Mouse (Mus musculus) ES-CJ7 (cell line): ENCODE measurements at regions not wholly inside any gene's neighbourhood (a gene's known extent, or its start where the extent isn't known, plus 50 kb on each side); places are given as distances from the start of the nearest gene placed in this dataset.
"Not testable (repeated sequence)": the region's sequence is repeated elsewhere in the genome, so short reads cannot be mapped to it uniquely, and the experiment has no call there.

Source experiments
- DNase-seq: peaks from one replicate; pipeline ENCODE4 v3.0.0; 2011; ENCODE audit warnings: low read depth, low spot score

DNA sequence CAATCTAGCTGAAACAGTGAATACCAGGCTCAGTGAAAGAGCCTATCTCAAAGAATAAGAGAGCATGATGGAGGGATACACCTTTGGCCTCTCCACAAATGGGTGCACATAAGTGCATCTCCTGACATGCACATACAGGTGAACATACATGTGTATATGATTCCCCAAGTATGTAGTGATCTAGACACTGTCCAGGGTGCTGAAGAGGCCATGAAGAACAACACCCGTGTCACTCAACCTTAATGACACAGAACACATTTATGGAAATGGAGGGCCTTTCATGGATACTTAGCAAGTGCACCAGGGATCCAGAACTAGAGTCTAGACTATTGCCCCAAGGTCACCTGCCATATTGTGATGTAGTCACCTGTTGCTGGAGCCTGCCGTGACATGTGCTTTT, 56.9 kb downstream of the Spata19 start:
- DNase-seq = no peak

DNA sequence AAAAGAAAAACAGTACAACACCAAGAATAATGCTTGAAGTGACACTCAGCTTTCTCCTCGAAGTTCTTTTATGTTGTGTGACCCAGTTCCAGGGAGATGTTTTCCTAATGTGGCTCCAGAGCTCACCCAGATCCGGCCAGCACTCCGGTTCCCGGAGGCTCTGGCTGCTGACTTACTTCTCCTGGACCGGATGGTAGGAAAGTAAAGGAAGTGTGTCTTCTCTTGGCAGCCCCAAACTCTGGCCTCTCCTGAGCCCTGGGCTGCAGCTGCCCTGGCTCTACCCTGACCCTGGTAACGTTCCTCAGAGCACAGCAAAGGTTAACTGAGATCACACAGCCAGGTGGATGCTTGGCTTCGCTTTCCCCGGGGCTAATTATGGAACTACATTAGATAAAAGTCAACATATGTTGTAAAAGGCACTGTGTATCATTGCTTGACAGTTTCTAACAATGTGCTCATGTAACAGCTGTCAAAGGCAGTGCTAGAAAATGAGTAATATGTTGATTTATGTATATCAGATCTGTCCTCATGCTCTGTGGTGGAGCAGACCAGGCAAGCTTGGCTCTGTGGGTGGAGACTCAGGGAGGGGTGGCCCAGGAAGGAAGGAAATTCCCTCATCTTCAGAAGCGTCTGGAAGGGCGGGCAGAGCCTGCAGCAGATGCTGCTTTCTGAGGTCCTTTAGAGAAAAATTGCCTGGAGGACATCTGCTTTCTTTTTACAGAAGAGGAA, 57.5 kb downstream of the Spata19 start:
- DNase-seq = no peak

DNA sequence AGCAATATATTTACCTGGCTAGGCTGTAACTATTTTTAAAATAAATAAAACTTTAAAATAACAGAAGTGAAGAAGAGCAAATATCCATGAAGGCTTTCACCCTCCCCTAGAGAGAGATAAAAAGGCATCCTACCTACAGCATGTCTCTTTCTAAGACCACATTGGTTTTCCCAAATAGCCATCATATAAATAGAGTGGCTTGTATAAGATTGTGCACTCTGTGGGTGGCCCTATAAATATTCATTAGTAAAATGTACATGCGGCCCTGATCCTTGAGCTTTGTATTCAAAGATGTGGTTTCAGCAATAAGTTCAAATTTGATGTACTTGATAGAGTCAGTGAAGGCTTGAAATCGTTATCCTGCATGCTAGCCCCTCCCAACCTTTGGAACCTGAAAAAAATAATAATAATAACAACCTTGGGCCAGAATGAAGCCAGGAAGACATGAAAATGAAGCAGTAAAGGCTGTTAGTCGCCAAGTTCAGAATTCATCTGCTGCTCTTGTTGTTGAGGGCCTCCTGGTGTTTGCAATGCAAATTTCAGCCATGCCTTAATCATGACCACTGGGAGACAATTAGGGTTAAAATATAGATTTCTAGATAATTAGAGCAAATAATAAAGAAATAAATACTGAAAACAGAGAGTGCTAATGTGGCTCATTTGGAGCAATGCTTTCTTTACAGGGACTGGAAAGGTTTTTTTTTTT, 61.9 kb downstream of the Spata19 start:
- no peak for DNase-seq

DNA sequence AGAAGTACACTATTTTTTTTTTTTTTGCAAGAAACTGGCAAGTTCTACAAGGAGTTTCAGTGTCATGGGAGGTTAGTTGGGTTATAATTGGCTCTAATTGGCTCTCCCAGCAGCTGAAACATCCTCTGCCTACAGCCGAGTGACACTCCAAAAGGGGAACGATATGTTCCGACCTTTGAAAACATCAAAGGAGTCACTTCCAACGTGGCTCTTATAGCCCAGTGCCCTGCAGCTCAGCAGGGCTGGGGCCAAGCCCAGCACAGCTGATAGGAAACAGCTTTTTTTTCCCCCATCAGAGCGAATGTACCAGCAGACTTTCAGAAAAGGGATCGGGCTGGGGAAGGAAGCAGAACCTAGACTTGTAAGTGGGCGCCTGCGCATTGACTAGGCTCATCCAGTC, 64.4 kb downstream of the Spata19 start:
- DNase-seq = no peak

DNA sequence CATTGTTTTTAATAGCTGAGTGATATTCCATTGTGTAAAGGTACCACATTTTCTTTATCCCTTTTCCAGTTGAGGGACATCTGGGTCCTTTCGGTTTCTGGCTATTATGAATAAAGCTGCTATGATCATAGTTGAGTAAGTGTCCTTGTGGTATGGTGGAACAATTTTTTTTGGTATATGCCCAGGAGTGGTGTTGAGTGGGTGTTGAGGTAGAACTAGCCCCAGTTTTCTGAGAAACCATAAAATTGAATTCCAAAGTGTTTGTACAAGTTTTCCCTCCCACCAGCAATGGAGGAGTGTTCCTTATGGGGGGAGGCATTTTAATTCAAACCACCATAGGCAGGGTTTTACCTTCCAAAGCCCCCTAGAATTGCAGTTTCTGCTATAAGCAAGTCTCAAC, 67.4 kb downstream of the Spata19 start:
- DNase-seq = no peak

DNA sequence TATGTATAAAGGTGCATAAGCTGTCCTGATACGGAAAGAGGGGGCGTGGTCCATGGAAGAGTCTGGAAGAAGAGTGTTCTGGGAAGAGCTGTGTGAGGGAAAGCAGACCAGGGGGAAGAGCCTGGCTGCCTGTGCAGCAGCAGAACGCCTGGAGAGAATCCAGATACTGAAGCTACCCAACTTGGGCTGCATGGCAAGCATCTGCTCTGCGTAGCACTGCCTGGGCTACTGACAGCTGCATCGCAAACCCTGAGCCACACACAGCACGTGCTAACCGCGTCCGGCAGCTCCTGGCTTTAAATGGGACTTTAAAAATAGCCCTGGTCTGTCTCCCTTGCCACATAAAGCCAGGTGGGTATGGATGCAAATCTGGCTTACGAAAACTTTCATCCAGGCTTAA, 78.9 kb downstream of the Spata19 start:
- DNase-seq = no peak

DNA sequence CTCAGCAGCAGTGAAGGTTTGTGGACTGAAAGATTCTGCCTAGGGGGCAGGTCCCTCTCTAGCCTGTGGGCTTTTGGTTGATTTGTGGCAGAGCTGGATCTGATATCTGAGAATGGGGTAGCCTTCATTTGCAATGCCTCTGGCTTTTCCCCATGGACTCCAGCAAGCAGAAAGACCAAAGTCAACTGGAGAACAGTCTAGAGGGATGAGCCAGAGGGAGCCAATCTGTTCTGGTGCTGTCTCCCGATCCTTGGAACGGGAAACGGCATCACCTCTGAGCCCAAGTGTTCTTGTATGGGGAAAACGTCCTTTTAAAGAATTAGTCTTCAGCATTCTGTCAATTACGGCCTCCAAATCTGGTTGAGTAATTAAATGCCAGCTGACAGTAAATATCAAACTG, 80.0 kb downstream of the Spata19 start:
- DNase-seq = no peak

DNA sequence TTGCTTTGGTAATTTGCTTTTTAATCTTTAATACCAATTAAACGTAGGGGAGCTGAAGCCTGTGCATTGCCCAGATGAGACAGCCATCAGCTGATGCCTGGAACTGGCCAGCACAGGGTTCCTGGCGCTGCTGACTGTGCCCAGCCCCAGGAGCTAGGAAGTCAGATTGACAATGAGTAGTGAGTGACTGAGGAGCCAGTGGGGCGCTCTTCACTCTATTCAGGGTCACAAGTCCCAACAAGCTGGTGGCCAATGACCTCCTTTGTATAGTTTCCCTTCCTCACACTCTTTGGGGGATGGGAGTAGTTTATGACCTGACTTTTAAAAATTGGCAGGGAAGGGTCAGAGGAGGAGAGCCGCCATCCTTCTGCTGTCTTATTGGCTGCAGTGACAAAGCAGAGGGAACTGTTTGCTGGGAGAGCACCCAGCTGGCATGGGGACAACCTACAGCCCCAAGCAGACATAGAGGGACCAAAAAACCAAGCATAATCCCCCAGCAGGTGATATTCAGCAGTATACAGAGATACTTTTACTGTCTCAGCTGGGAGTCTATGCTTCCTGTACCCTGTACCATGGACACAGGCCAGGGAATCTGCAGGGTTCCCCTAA, 80.6 kb downstream of the Spata19 start:
- DNase-seq = no peak

DNA sequence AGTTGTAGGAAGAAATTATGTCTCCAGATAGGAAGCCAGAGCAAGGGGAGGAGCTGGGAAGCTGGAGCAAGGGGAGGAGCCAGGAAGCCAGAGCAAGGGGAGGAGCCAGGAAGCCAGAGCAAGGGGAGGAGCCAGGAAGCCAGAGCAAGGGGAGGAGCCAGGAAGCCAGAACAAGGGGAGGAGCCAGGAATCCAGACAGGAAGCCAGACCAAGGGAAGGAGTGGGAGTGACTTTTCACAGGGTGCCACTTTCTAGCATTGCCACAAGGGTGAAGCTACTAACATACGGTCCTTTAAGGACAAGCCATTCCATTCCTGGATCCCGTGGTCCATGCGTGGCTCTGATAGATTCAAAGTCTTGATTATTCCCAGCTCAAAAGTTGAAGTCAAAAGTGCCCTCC, 81.7 kb downstream of the Spata19 start:
- DNase-seq = peak; percentile 42

DNA sequence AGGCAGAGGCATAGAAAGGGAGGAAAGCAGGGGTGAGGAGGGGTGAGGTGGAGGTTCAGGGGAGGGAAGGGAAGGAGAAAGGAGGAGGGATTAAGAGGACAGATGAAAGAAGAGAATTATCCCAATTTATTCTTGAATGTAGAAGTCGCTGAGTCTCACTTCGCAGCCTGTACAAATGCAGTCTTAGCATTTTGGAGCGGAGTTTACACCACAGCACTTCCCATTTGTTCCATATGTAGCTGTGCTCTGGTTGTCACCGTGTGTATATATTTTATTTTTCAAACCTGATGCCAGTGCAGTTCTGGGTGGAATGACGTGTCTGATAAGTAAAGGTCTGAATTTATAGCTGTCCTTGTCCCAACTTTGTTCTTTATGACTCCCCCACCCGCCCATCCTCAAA, 105.2 kb downstream of the Spata19 start:
- DNase-seq = no peak

DNA sequence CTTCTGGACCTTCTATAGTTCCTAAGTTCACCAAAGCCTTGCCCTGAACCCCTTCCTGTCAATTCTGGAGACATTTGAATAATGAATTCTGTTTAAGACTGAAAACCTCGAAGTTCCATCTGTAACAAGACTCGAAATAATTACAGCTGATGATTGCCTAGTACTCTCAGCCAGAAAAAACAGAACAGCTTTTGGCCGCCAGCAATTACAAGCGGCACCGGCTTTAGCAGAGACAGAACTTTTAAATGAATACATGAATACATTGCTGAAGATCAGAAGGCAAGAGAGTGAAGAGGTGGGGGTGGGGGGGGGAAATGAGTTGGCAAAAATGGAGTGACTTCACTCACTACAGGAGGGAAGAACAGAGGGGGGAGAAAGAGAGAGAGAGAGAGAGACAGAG, 112.6 kb downstream of the Spata19 start:
- no peak for DNase-seq

DNA sequence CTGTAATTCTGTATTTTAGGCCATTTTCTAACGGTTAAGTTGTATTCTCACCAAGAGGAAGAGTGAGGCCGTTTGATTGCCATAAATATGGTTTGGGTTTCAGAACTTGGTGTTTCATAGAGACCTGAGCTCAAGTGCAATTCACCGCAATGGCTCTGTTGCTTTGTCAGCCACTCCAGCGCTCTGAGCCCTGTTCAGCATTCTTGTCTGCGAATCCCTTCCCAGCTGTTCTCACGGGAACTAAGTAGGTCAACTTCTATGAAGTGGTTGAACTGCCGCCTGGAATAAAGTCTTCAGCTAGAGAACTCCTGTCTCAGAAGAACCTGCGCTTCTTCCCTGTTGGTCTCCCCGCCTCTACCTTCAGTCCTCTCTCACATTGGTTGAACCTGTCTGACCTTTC, 113.1 kb downstream of the Spata19 start:
- DNase-seq = no peak

DNA sequence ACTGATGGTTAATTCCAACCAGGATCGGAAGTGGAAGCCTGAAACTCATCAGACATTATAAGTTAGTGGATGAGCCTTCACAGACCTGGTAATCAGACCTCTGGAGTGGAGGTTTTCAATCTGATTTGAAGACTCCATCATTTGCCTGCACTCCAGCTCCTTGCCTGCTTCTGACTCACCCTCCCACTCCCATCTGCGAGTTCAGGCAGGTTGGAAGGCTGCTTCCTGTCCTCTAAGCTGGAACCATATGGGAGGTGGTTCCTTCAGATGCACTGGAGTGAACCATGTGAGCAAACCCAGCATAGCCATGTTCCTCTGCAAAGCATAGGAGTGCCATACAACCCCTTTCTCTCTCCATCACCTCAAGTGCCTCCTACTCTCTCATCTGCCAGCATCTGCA, 114.6 kb downstream of the Spata19 start:
- no peak for DNase-seq

DNA sequence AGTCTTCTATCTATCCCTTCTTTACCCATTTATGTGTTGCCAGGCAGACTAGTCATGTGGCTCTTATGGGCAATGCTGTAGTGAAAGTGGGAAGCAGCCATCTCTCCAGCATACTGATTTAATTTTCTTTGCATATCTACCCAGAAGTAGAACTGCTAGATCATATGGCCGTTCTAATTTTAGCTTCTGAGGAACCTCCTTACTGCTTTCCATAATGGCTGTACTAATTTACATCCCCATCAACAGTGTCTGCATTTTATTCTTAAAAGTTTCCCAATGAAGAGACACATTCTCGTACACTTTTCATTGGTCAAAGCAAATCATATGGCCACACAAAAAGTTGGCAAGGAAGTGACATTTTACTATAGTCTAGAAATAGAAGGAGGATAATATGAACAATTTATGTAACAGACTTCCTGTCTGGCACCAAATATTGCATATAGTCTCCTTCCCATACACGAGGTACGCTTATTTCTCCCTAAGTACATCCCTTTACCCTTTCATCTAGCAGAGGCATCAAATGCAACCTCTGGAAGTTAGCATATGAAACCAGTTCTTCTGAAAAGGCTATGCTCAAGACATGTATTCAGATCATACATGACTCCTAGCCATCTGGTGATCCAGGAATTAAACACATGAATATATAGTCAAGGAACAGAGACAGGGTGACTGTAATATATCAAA, 119.0 kb downstream of the Spata19 start:
- DNase-seq = no peak

DNA sequence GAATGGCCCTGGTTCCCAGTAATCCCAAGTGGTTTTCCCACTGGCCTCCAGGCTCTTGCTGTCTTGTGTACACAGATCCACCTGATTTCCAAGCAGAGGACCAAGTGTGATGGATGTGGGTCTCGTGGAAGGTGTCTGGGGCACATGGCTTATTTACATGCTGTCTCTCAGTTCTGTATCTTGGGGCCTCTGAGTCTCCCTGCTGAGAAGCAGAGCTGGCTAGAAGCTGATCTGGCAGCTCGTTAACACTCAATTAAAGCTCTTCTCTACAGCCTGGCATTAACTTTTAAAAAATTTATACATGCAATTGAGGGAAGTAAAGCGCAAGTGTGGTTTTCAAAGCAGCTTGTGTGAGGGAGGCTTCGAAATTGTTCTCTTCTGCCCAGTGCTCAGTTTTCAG, 121.4 kb downstream of the Spata19 start:
- no peak for DNase-seq

DNA sequence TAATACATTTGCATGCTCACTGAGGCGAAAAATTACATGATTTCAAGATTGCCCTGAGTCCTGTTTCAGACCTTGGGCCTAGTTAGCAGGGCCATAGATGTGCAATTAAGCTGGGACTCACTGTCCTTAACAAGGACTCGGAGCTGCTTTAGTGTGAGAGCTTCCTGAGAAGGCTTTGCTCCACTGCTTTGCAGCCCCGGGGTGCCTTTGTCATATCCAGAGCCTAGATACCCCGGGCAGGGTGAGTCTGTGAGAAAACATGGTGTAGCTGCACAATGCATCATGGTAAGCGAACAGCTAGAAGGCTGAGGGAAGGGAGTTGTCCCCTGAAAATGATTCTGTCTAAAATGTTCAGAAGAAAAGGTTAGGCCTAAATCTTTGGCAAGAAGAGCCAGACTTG, 123.1 kb downstream of the Spata19 start:
- DNase-seq = no peak

DNA sequence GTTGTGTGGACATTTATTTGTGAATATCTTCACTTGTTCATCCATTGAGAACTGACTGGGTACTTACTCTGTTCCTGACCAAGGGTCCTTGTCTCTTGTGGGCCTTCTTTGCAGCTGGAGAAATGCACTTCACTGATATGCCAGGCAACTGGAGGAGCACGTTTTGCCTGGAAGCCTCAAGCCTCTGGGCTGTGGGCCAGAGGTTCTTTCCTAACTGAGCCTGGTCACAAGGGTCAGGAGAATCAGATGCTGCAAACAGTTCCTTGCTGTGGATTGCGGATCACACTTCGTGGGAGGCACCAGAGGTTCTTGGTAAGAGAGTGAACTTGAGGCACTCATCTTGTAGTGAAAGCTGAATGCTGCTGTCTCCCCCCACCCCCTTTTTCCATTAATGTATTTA, 124.6 kb downstream of the Spata19 start:
- no peak for DNase-seq

DNA sequence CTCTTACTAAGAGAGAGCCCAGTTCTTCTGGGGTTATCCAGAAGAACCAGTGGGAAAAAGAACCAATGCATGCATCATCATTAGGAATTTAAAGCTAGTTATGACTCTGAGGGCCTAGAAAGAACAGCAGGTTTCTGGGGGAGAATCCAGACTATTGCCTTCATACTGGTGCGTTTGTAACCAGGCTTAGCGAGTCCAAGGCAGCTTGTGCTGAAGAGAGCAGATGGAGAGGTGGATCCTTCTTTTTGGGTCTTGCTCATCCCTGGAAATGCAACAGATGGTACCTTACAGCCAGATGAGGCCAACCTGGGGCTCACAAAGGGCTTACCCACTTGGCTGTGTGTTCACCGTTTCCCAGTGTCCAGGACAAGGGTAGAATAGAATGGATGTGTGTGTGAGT, 130.1 kb downstream of the Spata19 start:
- no peak for DNase-seq

DNA sequence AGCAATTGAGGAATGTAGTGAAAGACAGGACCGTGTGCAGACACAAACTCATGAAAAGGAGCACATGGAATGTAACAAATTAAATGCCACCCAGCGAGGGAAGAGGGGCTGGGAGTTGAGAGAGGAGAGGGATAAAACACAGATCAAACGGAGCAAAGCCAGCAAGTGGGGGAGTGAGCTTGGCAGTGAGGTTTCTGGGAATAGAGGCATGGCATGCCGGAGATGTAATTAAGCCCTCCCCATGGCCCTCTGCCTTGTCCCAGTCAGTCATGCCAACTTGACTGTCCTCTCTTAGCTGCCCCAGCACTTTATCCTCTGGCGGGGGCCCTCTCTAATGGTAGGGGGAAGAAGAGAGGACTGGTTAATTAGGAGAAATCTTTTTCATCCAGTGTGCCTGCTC, 141.9 kb downstream of the Spata19 start:
- DNase-seq = no peak

DNA sequence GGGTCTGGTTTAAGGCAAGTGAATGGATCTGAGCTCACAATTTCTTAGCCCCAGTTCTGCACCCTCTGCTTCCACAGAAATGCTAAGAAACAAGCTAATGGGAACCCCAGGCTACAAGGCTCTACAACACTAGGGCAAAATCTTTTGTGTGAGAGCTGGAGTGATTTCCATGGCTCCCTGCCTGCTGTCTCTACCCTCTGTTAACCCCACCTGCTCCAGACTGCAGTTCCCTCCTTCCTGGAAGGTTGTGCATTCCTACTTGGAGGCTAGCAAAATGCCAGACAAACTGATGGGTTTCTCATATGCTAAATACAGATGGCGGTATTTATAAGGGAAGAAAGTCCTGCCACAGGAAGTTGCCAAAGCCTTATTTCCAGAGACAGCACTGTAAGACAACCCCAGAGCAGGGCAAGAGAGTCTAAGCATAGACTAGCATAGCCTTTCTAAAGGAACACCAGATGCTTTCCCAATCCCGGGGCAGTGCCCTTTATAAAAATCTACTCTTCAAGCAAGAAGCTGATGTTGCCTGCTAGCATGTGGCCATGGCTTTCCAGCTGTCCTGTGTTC, 145.1 kb downstream of the Spata19 start:
- DNase-seq = no peak

DNA sequence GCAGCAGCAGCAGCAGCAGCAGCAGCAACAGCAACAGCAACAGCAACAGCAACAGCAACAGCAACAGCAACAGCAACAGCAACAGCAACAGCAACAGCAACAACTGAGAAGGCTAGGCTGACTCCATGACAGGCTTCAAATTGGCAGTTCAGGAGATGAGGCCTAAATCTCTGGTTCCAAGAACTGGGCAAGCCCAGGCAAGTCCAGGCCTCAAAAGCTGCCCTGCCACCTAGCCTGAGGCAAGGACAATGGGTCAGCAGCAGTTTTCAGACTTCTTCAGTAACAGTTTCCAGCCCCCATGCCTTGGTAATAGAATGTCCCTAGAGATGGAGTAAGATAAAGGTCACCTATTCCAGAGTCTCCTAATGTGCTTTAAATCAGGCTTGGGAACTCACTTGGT, 158.1 kb downstream of the Spata19 start:
- DNase-seq = not testable (repeated sequence)
